Mouse (Mus musculus) heart, postnatal 0 days (tissue): ENCODE measurements around the gene Slc34a2. TPM values are rescaled to one million over a fixed set of nuclear protein-coding genes. Genes with fewer than 3 reads are reported as not detected.

Experiments
- ATAC-seq: fragments of 200-750 bp; cut with Nextera tagmentation; 2 replicates; pipeline ENCODE4 v1.8.0; 2017; ENCODE audit warnings: low read depth, moderate number of reproducible peaks, moderate library complexity; ENCODE audit not compliant: insufficient read depth
- DNase-seq: peaks from one replicate; pipeline ENCODE4 v3.0.0-alpha.2; 2016; ENCODE audit warnings: low spot score
- H3K27ac ChIP-seq: fragments of 300-500 bp; sonication (generic); 2 replicates; pipeline ENCODE4 v1.5.1; 2014; ENCODE audit warnings: low read depth, mild to moderate bottlenecking
- H3K27me3 ChIP-seq: fragments of 300-500 bp; sonication (generic); 2 replicates; pipeline ENCODE4 v1.6.1; 2014; ENCODE audit warnings: low read length, mixed read lengths; ENCODE audit not compliant: control insufficient read depth, insufficient read depth
- H3K36me3 ChIP-seq: fragments of 300-500 bp; sonication (generic); replicated peaks from 2 replicates; pipeline ENCODE4 v1.6.1; 2014; ENCODE audit warnings: low read length, mixed read lengths; ENCODE audit not compliant: control insufficient read depth, insufficient read depth
- H3K4me1 ChIP-seq: fragments of 300-500 bp; sonication (generic); 2 replicates; pipeline ENCODE4 v1.6.1; 2014; ENCODE audit warnings: antibody characterized with exemption; ENCODE audit not compliant: control insufficient read depth, insufficient read depth
- H3K4me2 ChIP-seq: fragments of 300-500 bp; sonication (generic); 2 replicates; pipeline ENCODE4 v1.6.1; 2014; ENCODE audit warnings: low read depth, mild to moderate bottlenecking, low read length, moderate library complexity
- H3K4me3 ChIP-seq: fragments of 300-500 bp; sonication (generic); 2 replicates; pipeline ENCODE4 v1.5.1; 2014; ENCODE audit warnings: low read depth, low read length
- H3K9ac ChIP-seq: fragments of 300-500 bp; sonication (generic); replicated peaks from 2 replicates; pipeline ENCODE4 v1.6.1; 2014; ENCODE audit warnings: low read depth, low read length, mixed read lengths
- H3K9me3 ChIP-seq: fragments of 300-500 bp; sonication (generic); replicated peaks from 2 replicates; pipeline ENCODE4 v1.6.1; 2016; ENCODE audit warnings: low read length; ENCODE audit not compliant: control insufficient read depth
- CTCF ChIP-seq: IDR thresholded peaks from 2 replicates; pipeline ENCODE4 v1.5.1; 2016; ENCODE audit warnings: antibody characterized with exemption, control low read depth, low read depth
- EP300 ChIP-seq: IDR thresholded peaks from 2 replicates; pipeline ENCODE4 v1.6.1; 2016; ENCODE audit warnings: antibody characterized with exemption, low read depth
- WGBS: fragments of 180-500 bp; shearing (Covaris S2); extraction: QIAGEN DNeasy Blood & Tissue Kit; methylation state at CpG from one replicate; pipeline ENCODE4 v1.1.7; 2014; 5-methylcytosine and 5-hydroxymethylcytosine counted together
- polyA plus RNA-seq: library from polyadenylated mRNA; unstranded; fragments of >200 nt; fragmentation: Nextera tagmentation; extraction: Ambion mirVana; gene quantifications from 2 replicates; pipeline ENCODE4 v1.2.1, GENCODE M21; 2015
- total RNA-seq: library from RNA; depleted of rRNA; stranded (reverse); fragments of >200 nt; gene quantifications from 2 replicates; pipeline ENCODE4 v1.2.3, GENCODE M21; 2014; ENCODE audit warnings: low replicate concordance

Gene Slc34a2
- total and polyA plus RNA-seq, 2 experiments from 2014 or later = 0.19 to 0.34 TPM

DNA sequence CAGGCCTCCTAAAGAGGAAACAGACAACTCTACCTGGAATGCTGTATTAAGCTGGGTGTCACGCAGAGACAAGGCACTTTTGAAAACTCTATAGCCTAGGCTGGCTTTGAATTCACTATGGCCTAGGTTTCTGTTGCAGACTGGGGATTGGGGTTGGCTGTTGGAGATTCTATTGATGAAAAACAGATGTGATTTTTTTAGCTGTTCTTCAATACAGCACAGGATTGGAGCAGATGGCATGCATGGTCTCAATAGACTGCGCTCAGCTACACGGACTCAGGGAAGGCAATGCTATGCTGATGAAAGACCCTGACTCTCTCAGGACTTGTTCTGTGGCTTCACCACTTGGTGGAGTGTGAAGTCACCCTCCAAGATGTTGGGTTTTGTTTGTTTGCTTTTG lies 26.6 kb upstream of the Slc34a2 start:
- TF ChIP-seq CTCF (no peak), EP300 (no peak)
- no peak overlapping the region for H3K9ac ChIP-seq
- ATAC-seq = no peak
- H3K4me3 ChIP-seq = no peak overlapping the region
- no peaks in the 10 kb centered on the region for H3K27me3 ChIP-seq
- H3K27ac ChIP-seq = no peak overlapping the region
- H3K9me3 ChIP-seq = no peaks in the 10 kb centered on the region
- no peaks in the 10 kb centered on the region for H3K4me1 ChIP-seq
- H3K36me3 ChIP-seq = no peaks in the 10 kb centered on the region
- no peak overlapping the region for H3K4me2 ChIP-seq
- 87% methylated on average over 3 of the region's 3 CpGs for WGBS
- DNase-seq = no peak

DNA sequence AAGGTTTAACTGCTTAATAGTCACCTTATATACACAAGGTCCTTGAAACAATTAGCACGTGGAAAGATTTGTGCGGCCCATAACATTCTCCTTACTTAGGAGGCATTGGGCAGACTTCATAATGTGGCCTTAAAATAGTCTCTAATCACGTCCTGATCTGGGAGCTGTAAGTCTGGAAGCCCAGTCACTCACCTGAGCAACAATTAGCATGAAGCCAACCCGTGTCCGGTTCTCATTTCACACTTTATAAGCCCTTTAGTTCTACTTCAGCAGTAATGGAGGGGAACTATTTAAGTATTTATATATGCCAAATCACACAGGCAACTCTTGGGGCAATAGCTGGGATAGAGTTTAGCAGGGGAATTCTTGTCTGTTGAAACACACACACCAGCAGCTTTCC lies 21.3 kb upstream of the Slc34a2 start:
- no peaks in the 10 kb centered on the region for H3K36me3 ChIP-seq
- H3K27me3 ChIP-seq = no peaks in the 10 kb centered on the region
- DNase-seq = no peak
- no peak overlapping the region for H3K27ac ChIP-seq
- no peaks in the 10 kb centered on the region for H3K4me1 ChIP-seq
- H3K9ac ChIP-seq = no peak overlapping the region
- no peak for ATAC-seq
- H3K9me3 ChIP-seq = no peaks in the 10 kb centered on the region
- no peak for TF ChIP-seq CTCF
- no peak for TF ChIP-seq EP300
- 66% methylated on average over 5 of the region's 5 CpGs for WGBS
- no peak overlapping the region for H3K4me2 ChIP-seq
- no peak overlapping the region for H3K4me3 ChIP-seq

DNA sequence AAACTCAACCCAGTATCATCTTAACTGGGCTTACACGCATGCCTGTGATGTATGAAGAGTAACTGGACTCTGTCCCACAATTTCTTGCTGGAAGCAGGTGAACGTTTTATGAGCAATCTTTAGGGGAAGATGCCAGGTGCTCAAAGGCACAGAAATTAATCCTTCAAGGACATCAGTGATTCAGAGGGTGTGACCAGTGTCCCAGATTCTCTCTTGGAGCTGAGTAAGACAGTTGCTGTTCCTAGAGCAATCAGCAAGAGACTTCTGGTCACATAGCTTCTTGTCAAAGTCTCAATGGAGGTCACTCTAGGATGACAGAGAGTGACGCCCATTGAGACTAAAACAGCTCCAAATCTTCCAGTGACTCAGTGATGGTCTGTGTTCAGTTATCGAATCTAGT lies 19.6 kb upstream of the Slc34a2 start:
- Histone ChIP-seq H3K4me3 (no peak overlapping the region), H3K27me3 (no peaks in the 10 kb centered on the region), H3K4me2 (no peak overlapping the region), H3K9me3 (no peaks in the 10 kb centered on the region), H3K36me3 (no peaks in the 10 kb centered on the region), H3K4me1 (no peaks in the 10 kb centered on the region), H3K27ac (no peak overlapping the region), H3K9ac (no peak overlapping the region)
- TF ChIP-seq EP300 = no peak
- TF ChIP-seq CTCF = no peak
- WGBS = 68% methylated on average over 4 of the region's 4 CpGs
- ATAC-seq = no peak
- no peak for DNase-seq

DNA sequence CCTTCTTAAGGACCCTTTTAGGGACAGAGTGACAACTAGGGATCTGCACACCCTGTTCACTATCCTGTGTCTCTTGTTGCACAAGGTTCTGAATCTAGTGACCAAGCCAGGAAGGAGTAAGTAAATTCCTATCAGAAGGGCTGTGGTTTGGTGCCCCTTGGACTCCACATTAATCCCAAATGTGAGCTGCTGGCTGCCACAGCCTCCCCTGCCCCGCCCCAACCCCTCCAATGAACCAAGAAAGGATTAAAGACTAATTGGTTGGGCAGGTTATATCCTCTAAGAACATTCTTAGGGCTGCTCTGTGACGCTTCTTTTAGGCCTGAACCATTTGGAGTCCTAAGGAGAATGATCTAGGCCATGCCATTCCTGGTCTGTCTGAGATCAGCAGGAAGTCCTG lies 14.4 kb upstream of the Slc34a2 start:
- Histone ChIP-seq H3K27ac (no peak overlapping the region), H3K36me3 (no peaks in the 10 kb centered on the region), H3K4me2 (no peak overlapping the region), H3K9ac (no peak overlapping the region), H3K27me3 (no peaks in the 10 kb centered on the region), H3K4me1 (no peaks in the 10 kb centered on the region), H3K9me3 (no peaks in the 10 kb centered on the region), H3K4me3 (no peak overlapping the region)
- TF ChIP-seq EP300 (no peak), CTCF (no peak)
- WGBS = 78% methylated on average over 2 of the region's 2 CpGs
- no peak for ATAC-seq
- DNase-seq = no peak

DNA sequence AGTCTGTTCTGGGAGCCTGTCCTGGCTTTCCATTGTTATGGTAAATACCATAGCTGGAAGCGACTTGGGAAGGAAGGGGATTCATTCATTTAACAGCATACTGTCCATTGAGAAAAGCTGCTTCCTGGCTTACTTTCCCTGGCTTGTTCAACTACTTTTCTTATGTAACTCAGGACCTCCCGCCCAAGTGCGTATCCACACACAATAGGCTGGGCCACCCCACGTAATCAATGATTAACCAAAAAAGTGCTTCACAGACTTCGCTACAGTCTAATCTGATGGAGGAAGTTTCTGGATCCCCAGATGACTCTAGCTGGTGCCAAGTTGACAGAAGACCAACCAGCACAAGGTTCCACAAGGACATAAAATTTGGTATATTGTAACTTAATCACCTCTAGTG lies 14.0 kb upstream of the Slc34a2 start:
- H3K4me3 ChIP-seq = no peak overlapping the region
- 82% methylated on average over 5 of the region's 5 CpGs for WGBS

DNA sequence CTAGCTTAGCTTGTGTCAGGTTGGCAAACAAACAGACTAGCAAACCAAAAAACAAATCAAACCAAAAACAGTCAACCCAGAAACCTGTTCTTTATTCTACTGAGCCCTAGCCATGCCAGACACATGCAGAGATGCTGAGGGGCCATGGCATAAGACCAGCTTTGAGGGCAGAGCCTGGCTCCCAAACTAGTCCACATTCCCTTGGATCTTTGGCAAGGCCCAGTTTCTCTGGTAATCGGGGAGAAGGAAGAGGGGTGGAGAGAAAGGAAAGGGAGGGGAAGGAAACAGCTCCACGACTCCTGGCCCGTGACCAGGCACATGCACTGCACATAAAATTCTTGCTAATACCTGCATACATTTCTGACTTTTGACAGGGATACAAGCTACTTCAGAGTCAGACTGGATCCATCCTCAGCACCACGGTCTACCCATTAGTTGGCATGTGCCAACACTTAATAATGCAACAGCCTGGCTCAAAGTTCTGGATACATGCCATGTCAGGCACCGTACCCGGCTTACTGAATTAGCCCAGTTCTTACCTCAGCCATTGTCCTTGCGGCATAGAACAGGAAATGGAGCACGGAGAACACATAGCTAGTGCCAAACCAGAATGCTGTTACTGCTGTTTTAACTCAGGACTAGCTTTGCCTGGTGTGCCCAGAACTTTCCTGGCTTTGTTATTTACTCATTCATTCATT lies 12.5 kb upstream of the Slc34a2 start:
- DNase-seq = peak; percentile 10
- no peak for ATAC-seq
- WGBS = 73% methylated on average over 8 of the region's 8 CpGs

More for the DNA sequence above, 14.0 kb upstream of the Slc34a2 start:
- ATAC-seq (no peak), DNase-seq (no peak)
- Histone ChIP-seq H3K9ac (no peak overlapping the region), H3K36me3 (no peaks in the 10 kb centered on the region), H3K9me3 (no peaks in the 10 kb centered on the region), H3K4me2 (no peak overlapping the region), H3K27me3 (no peaks in the 10 kb centered on the region), H3K4me1 (no peaks in the 10 kb centered on the region), H3K27ac (no peak overlapping the region)
- TF ChIP-seq CTCF (no peak), EP300 (no peak)

More for the DNA sequence above, 12.5 kb upstream of the Slc34a2 start:
- Histone ChIP-seq H3K27ac (no peak overlapping the region), H3K9me3 (no peaks in the 10 kb centered on the region), H3K36me3 (no peaks in the 10 kb centered on the region), H3K9ac (no peak overlapping the region), H3K27me3 (no peaks in the 10 kb centered on the region), H3K4me1 (no peaks in the 10 kb centered on the region), H3K4me2 (no peak overlapping the region), H3K4me3 (no peak overlapping the region)
- TF ChIP-seq EP300 (no peak), CTCF (no peak)
